Mouse (Mus musculus) left cerebral cortex, postnatal 14 days (tissue): ENCODE results near the gene Ppp2r3c. TPM values are rescaled to one million over a fixed set of nuclear protein-coding genes. Genes with fewer than 3 reads are reported as not detected.
"Not testable (repeated sequence)": the region's sequence is repeated elsewhere in the genome, so short reads cannot be mapped to it uniquely, and the experiment has no call there.

ENCODE experiments used
- DNase-seq, 2 experiments: peaks; one replicate each; pipeline ENCODE4 v3.0.0; 2021 to 2022; ENCODE audit warnings: low spot score in 2 of 2, mixed read lengths in 1 of 2
- intact Hi-C: fragments of 180-260 bp; cut with DNase I; formaldehyde crosslinking; loops from one replicate; pipeline ENCODE4 v1.15.1; 2025
- long read RNA-seq, 2 experiments: library from polyadenylated mRNA; stranded (forward); transcript quantifications; one replicate each; pipeline ENCODE4 v2.0.0; 2021
- total RNA-seq, 2 experiments: library from RNA; stranded (reverse); gene quantifications; 2 replicates each; pipeline ENCODE4 v1.2.3; 2021

Gene Ppp2r3c
- 10 to 100 TPM in 1 of 2 experiments, 1 to 10 TPM in 1; 10.0 to 13.5 TPM for total RNA-seq
- long read RNA-seq, experiment 1, full-length matches to known transcripts, result 13 of 44 reads
- long read RNA-seq, experiment 1, partial matches to known transcripts, result 25 of 44 reads
- long read RNA-seq, experiment 1, other reads (novel, unspliced or antisense), result 6 of 44 reads
- long read RNA-seq, experiment 2, full-length matches to known transcripts, result 5 of 33 reads
- long read RNA-seq, experiment 2, partial matches to known transcripts, result 25 of 33 reads
- long read RNA-seq, experiment 2, other reads (novel, unspliced or antisense), result 3 of 33 reads

DNA sequence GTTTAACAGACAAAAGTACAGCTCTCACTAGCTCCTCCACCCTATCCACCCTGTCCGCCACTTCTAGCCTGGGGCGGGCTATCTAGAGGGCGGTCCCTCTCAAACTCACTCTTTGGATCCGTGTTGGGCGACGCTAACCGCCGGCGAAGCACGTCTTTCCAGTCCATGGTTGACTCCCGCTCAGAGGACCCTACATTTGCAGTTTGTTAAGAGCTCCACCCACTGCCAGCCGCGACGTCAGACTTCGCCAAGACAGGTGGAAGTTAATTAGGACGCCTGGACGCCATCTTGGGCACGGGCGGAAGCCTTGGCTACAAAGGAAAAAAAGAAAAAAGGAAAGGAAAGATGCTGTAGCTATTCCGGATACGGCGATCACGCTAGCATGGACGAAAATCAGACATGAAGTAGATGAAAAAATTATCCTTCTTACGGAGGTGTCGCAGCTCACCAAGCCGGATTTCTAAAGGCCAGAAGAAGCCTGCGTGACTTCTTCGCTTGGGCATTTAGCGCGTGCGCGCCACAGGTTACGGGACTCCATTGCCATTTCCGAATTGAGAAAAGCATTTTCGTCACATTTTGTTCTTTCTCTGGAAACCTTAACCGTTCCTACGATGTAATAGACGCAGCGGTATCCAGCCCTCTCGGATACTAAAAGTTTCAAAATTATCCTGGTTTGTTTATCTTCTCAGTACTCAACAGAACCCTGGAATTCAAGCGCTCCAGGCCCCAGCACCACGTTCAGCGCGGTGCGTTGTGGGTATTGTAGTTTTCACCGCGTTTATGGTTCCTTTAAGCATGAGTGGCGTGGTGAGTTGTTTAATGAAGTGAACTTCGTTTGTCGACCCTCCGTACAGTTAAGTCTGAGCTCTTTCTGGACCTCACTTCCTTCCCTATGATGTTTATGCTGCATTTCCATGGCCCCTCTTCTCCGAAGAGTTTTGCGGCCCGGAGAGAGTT is at the start of gene Ppp2r3c:
Gene Ppp2r3c, minus strand, starts transcription at position 514 of the 957 bp plus-strand sequence.
- peak; percentile 89 to 91 for DNase-seq
- intact Hi-C loops, result no loop called here

DNA sequence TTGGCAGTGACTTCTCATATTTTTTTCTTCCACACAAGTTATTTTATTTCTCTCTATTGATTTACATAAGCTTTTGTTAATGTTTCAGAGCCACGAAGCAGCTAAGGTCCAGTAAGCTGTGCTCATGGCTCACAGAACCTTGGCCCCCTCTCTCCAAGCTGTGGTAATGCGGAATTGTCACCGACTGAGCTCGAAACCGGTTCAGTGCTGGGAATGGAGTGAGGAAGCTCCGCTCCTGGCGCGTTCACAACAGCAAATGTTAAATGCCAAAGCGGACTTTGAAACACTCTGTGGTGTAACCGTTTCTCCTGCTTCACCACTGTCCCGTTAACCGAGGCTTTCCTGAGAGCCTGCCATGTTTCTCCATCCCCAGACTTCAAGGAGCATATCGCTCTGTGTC is 41.8 kb upstream of the Ppp2r3c start:
- intact Hi-C loops, result no loop called here
- peak in 1 of 2 experiments; percentile 18 for DNase-seq

DNA sequence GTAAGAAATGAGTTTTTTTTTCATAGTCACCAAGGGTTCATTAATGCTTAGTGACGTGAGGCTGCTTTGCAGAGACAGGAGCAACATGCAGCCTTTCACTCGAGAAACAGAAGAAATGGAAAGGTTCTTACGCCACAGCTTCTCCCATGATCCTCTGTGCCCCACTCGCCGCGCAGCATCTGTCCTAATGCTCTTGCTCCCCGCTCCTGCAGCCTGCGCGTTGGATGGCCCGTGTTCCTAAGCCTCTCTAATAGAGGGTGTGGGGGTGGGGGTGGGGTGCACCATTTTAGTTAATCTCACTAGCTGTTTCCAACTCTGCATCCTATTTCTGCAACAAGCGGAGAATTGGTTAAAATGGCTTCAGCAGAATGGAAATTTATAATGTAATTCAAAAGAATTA is 41.2 kb upstream of the Ppp2r3c start:
- intact Hi-C loops, result no loop called here
- no peak for DNase-seq

DNA sequence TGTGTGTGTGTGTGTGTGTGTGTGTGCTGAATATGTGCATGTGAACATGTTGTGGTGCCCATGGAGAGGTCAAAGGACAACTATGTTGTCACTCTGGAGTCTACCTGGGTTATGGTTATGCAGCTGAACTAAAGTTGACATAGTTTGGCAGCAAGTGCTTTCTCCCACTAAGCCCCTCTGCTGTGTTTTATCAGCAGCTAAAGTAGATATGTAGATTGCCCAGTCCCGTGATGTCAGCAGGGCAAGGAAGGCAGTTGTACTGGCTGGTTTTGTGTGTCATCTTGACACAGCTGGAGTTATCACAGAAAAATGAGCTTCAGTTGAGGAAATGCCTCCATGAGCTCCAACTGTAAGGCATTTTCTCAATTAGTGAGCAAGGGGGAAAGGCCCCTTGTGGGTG is 40.2 kb upstream of the Ppp2r3c start:
- DNase-seq, intact Hi-C loops: not testable (repeated sequence)

DNA sequence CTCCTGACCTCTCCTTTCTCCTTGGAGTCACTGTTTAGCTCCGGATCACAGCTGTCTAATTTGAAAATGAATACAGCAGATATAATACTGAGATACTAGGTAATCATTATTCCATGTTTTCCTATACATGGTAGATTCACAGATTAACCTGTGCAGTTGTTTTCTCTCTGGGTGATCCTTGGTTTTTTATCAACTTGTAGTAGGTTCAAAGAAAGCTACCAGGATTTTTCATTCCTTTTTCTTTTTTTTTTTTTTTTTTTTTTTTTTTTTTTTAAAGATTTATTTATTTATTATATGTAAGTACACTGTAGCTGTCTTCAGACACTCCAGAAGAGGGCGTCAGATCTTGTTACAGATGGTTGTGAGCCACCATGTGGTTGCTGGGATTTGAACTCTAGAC is 35.7 kb upstream of the Ppp2r3c start:
- DNase-seq, intact Hi-C loops: not testable (repeated sequence)

DNA sequence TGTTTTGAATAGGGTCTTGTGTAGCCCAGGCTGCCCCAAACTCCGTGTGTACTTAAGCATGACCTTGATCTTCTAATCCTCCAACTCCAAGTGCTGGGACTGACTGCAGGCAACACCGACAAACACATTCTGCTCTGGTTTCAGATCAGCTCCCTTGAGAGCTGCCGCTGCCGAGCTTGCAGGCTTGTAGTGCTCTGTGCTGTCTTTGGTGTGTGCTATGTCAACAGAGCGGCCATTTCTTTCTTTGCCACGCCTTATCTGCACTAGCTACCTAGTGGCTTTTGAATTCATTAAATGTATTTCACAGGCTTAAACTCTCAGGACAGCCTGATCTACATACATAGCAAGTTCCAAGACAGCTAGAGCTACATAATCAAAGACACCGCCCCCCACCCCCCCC is 30.9 kb upstream of the Ppp2r3c start:
- DNase-seq, result no peak

DNA sequence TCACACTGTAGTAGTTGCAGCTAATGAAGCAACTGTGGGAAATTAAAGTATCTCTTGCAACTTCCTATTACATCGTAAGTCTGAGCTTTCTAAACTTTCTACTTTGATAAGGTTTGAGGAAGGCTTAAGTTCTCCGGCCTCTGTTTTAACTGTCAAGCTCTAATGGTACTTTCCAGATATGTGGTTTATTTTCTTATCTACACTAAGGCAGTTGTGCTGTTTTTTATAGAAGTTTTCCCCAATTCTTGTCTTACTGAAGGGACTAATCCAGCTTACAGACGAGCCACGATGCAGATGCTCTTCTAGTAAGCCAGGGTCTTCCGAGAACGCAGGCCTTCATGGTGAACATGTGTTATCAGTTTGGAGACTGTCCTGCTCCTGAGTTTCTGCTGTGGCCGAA is 26.6 kb upstream of the Ppp2r3c start:
- intact Hi-C loops, result no loop called here

More for the DNA sequence above, 30.9 kb upstream of the Ppp2r3c start:
- intact Hi-C loops, result no loop called here

DNA sequence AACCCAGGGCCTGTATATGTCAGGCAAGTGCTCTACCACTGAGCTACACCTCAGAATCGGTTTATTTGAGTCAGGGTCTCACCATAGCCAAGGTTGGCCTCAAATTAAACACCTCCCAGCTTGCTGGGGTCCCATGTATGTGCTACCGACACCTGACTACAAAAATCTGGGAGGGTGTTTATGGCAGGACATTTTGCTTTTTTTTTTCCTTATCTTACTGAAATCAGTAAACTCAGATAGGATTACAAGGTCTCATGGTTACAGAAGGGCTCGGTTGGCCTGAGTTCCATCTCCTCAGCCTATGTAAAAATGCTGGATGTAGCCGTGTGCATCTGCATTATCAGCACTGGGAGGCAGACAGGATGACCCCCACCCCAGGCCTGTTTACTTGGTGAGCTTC is 26.0 kb upstream of the Ppp2r3c start:
- intact Hi-C loops, result no loop called here
- DNase-seq, result no peak

More for the DNA sequence above, 26.6 kb upstream of the Ppp2r3c start:
- DNase-seq, result no peak

DNA sequence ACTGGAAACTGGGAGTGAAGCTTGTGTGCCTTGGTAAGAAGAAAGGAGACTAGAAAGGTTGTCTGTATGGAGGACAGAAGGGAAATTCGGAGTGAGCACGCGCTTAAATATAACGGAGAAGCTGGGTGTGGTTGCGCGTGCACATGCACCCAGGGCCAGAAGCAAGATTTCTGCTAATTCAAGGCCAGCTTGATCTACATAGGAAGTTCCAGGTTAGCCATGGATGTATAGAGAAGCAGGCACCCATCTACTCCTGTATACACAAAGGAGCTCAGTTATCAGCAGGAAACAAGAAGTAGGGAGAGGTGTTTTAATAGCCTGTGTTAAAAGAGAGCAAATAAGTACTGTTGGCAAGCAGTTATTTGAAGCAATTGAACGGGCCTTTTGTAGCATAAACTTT is 22.9 kb upstream of the Ppp2r3c start:
- intact Hi-C loops, result no loop called here
- no peak for DNase-seq

DNA sequence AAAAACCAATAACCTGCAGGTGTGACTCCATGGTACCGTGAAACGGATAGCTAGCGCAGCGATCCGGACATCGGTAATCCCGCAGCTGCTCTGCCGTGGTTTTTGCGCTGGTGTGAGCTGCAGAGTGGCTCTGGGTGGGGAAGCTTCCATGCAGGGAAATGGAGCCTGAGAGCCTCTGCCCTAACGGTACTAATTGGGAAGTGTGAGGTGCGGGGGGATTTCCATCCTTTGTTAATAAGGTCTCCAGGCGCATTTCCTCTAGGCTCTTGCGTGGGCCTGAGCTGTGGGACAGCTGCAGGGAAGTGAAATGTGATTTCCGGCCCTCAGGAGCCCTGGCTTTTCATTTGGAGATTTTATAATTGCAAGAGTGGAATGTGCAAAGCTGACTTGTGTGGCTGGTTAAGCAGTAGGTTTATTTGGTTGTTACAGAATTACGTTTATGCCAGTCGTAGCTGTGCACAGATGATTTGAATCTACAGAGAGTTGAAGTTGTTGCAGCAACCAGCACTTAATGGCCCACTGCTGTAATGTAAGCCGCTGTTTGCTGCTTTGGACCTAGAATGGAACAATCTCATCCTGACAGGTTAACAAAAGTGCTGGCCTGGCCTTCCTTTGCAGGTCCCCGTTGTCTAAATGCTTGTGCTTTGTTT is 19.0 kb upstream of the Ppp2r3c start:
- intact Hi-C loops, result no loop called here
- DNase-seq, result no peak

DNA sequence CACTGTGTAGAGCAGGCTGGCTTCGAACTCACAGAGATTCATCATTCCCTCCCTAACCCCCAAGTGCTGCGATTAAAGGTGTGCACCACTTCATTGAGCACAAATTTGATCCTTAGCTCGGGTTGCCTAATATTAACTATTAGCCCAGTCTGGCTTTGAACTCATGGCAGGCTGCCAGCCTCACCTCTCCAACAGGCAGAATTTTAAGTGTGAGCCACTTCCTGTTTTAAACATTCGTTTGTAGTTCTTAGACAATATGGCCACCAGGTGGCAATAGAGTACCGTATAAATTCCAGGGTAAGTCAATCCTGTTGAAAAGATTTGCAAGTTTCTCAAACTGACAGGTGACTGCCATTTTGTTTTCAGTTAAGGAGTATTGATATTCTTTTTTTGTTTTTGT is 12.4 kb upstream of the Ppp2r3c start:
- DNase-seq, result peak; percentile 84 to 89
- intact Hi-C loops, result loop anchor here (1.0 to 10.0 kb wide), 4 partner anchors 37 to 520 kb away; partner anchors contain the start of gene Brms1l

DNA sequence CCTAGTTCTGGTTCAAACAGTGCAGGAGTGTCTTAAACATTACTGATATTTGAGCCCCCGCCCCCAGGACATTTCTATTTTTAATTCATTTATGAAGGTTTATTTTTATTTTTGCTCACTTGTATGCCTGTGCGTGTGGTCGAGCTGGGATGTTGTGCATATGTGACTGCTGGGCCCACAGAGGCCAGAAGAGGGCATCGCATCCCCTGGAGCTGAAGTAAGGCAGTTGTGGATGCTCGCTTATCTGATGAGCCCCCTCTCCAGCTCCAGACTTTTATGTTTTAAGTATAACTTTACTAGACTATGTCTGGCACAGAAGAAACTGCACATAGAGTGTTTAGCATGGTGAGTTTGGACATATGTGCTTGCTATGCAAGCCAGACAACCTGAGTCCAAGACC is 11.1 kb upstream of the Ppp2r3c start:
- no peak for DNase-seq
- intact Hi-C loops, result loop anchor here (10.0 kb wide), 1 partner anchor 521 kb away; the partner anchor contains the start of gene Brms1l

DNA sequence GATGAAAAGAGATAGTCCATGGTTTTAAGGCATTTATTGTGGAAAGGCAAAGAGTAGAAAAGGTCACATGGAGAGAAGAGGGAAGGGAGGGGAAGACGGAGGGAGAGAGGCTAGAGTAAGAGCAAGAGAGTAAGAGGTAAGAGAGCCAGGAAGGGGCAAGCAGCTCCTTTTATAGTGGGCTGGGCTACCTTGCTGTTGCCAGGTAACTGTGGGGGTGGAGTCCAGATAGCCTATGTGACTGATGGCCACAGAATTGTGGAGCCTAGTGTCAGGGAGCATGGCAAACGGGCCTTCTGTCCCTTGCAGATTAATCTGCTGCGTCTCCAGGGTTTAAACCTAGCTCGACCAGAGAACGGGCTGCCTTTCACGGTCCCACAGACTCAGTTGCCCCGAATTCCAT is 9.0 kb upstream of the Ppp2r3c start:
- no peak for DNase-seq
- intact Hi-C loops, result loop anchor here (10.0 kb wide), 1 partner anchor 523 kb away; the partner anchor contains the start of gene Brms1l

DNA sequence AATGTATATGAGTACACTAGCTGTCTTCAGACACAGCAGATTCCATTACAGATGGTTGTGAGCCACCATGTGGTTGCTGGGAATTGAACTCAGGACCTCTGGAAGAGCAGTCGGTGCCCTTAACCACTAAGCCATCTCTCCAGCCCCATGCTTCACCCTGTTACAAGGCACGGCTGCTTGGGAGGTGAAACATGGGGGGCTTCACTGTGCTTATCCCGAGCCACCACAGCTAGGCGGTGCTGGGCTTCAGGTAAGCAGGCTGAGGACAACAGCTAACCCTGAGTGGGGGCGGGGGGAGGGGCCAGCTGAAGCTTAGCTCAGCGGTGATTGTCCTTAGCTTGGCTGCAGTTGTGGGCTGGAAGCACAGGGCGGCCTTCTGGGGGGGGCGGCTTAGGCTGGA is 6.7 kb upstream of the Ppp2r3c start:
- no peak for DNase-seq
- intact Hi-C loops, result no loop called here

DNA sequence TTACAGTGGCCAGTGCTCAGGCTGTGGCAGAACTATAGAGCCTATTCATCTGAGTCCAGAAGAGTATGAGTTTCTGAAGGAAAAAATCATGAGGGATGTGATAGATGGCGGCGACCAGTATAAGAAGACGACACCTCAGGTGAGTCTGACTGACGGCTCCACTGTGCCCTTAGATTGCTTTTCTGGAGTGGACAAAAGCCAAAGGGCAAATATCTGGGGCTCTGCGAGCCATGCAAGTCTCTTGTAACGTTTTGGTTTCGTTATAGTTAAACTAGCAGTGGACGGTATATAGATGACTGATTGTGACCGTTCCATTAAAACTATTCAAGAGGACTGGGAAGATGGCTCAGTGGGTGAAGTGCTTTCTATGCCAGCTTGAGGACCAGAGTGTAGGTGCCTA is 5.9 kb upstream of the Ppp2r3c start:
- no peak for DNase-seq
- intact Hi-C loops, result no loop called here

DNA sequence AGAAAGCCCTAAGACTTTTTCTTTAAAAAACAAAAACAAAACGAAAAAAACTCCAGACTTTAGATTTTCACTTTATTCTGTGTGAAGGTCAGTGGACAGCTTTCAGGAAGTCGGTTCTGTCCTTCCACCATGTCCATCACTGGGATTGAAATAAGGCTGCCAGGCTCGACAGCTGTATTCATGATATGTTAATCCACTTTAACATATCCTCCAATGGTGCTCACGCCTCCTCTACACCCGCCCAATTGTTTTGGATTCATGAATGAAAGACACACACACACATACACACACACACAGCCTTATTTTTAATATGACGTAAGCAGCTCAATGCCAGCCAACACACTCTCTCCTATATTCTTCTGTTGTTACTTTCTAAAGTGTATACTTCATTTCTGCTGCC is 4.8 kb upstream of the Ppp2r3c start:
- intact Hi-C loops, result no loop called here
- no peak for DNase-seq

DNA sequence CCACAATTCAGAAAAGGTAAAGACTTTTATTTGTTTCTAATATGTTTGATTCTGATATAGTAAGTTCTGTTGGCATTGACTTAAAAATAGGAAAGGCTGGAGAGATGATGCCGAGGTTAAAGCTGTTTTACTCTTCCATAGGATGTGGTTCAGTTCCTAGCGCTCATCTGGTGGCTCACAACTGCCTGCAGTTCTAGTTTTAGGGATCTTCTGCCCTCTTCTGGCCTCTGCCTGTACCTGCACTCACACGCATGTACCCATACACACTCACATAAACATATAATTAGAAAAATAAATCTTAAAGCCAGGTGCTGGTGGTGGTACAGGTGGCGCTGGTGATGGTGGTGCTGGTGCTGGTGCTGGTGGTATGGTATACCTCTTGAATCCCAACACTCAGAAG is 3.6 kb upstream of the Ppp2r3c start:
- no peak for DNase-seq
- intact Hi-C loops, result no loop called here

DNA sequence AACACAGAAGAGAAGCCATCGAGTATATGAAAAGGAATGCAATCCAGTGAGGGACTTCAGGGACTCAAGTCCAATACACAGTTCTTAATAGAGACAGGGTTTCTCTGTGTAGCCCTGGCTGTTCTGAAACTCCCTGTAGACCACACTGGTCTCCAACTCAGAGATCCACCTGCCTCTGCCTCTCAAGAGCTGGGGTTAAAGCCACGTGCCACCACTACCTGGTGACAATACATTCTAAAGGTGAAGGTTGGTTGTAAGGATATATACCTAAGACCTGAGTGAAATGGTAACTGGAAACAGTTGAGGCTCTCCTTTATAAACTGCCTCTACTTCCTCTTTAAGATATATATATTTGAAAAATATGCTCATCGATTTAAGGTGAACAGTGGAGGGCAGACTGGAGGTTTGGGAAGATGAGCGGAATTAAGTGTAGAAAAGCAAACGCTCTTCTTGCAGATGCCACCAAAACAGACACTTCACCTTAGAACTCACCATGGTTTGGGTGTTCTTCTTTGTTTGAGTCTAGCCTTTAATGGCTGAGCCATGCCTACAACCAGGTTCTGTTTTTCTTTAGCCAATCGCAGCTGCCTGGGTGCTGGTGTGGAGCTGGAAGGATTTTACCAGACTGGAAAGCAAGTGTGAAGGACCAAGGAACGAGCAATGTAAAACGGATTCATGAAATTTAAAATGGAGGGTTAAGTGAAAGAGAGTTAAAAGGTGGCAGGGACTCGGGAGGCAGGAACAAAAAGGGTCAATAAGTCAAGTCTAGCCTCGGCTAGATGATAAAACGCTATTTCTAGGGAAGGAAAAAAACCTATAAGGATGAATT is 1.1 kb downstream of the Ppp2r3c start:
- no peak for DNase-seq

DNA sequence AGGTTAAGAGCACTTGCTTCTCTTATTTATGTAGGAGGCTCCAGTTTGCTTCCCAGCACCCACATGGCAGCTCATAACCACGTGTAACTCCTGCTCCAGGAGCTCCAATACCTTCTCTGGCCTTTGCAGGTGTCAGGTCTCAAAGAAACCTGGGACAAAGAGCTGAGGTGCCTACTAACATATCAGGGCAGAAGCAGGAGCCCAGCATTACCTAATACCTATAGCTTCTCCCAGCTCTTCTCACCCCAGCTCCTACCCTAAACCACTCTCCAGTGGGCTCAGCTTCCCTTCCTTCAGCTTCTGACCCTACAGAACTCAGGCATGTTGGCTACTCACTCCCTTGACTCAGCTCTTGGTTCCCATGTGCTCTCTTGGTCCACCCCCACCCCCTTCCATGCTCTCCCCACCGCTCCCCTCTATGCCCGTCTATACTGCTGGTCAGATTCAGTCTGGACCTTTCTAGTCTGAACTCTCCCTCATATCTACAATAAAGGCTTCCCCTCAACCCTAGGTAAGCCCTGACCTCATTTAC is 1.9 kb downstream of the Ppp2r3c start:
- intact Hi-C loops, result no loop called here
- no peak for DNase-seq

More for the DNA sequence above, 1.1 kb downstream of the Ppp2r3c start:
- intact Hi-C loops, result no loop called here
